Comparison of ENCODE assay signal across 24 mouse cellular contexts in genomic region chr2:103846875-103847274, GRCm38 (mm10). TPM values are rescaled to one million over a fixed set of nuclear protein-coding genes. Genes with fewer than 3 reads are reported as not detected.
DNase-seq lines count a peak whose midpoint lies in the region; ATAC-seq and TF ChIP-seq lines count a peak whose summit lies in the region.
"Had no signal": no experiment of that assay in that cellular context is flagged by ENCODE, and none has a peak within 500 bp of the region (broad histone marks: within the 10 kb centered on the region; RNA-seq: fewer than 3 reads in every experiment).

No protein-coding gene starts in this region.

- H3K4me1 ChIP-seq in liver, adult 2 months (ENCODE audit: control insufficient read depth, insufficient read depth, low read length): peaks cover 40% of the 10 kb centered on the region
- H3K4me1 ChIP-seq in liver, embryonic 12.5 days: peaks cover 5% of the 10 kb centered on the region; the same call in 1 of the 2 replicates
- H3K4me1 ChIP-seq: embryonic facial prominence, embryonic 10.5 days; embryonic facial prominence, embryonic 12.5 days; forebrain, embryonic 13.5 days; forebrain, embryonic 15.5 days had no signal

- 17% methylated on average over 1 of the region's 1 CpGs for WGBS in liver, adult 2 months
- WGBS in liver, embryonic 12.5 days (ENCODE audit: insufficient replicate concordance): 52% methylated on average over 1 of the region's 1 CpGs

- no peak overlapping the region for H3K4me3 ChIP-seq in liver, adult 2 months (ENCODE audit: insufficient read depth, low read depth, low read length)
- H3K4me3 ChIP-seq in liver, embryonic 12.5 days: no peak overlapping the region
- H3K4me3 ChIP-seq: embryonic facial prominence, embryonic 10.5 days; embryonic facial prominence, embryonic 12.5 days; forebrain, embryonic 13.5 days; forebrain, embryonic 15.5 days had no signal

- no peaks in the 10 kb centered on the region for H3K9me3 ChIP-seq in liver, embryonic 12.5 days (replicated peaks)
- H3K9me3 ChIP-seq: embryonic facial prominence, embryonic 10.5 days; embryonic facial prominence, embryonic 12.5 days; forebrain, embryonic 13.5 days; forebrain, embryonic 15.5 days; G1E had no signal

- peak overlapping the region; percentile 74 for H3K27ac ChIP-seq in liver, adult 2 months (replicated peaks; ENCODE audit: insufficient read depth, low read depth, low read length)
- H3K27ac ChIP-seq in liver, embryonic 12.5 days: no peak overlapping the region
- H3K27ac ChIP-seq: embryonic facial prominence, embryonic 10.5 days; embryonic facial prominence, embryonic 12.5 days; forebrain, embryonic 13.5 days; forebrain, embryonic 15.5 days had no signal

- no peaks in the 10 kb centered on the region for H3K27me3 ChIP-seq in liver, adult 2 months (ENCODE audit: control insufficient read depth, insufficient read depth, low read length)
- no peaks in the 10 kb centered on the region for H3K27me3 ChIP-seq in liver, embryonic 12.5 days (replicated peaks)
- H3K27me3 ChIP-seq: CH12.LX; embryonic facial prominence, embryonic 12.5 days; forebrain, embryonic 13.5 days; forebrain, embryonic 15.5 days; Patski had no signal

- H3K4me2 ChIP-seq in liver, embryonic 12.5 days: no peak overlapping the region
- H3K4me2 ChIP-seq: embryonic facial prominence, embryonic 12.5 days; forebrain, embryonic 13.5 days; forebrain, embryonic 15.5 days had no signal

- H3K9ac ChIP-seq in liver, adult 2 months (ENCODE audit: low read depth, low read length): no peak overlapping the region
- no peak overlapping the region for H3K9ac ChIP-seq in liver, embryonic 12.5 days
- H3K9ac ChIP-seq: embryonic facial prominence, embryonic 12.5 days; forebrain, embryonic 13.5 days; forebrain, embryonic 15.5 days; forebrain, postnatal 0 days had no signal

- TF ChIP-seq POLR2A in liver, adult 2 months (IDR thresholded peaks at IDR 0.05; ENCODE audit: extremely low read depth, insufficient read depth, low read length): no peak

- H3K79me2 ChIP-seq in liver, adult 2 months (ENCODE audit: control insufficient read depth, insufficient read depth, low read length): no peaks in the 10 kb centered on the region

- no peak for ATAC-seq in liver, embryonic 12.5 days
- ATAC-seq: activated CD4-positive, CD25-positive, alpha-beta regulatory T cell, adult 4 months; CD4-positive, CD25-positive, alpha-beta regulatory T cell, adult 4 months; forebrain, embryonic 13.5 days; forebrain, embryonic 15.5 days; forebrain, postnatal 0 days; Patski had no signal

- DNase-seq in adrenal gland, adult 2 months: peak; percentile 28
- no peak for DNase-seq in adrenal gland, postnatal 4 days (ENCODE audit: low spot score in 2 of 2)
- DNase-seq in liver, adult 2 months (ENCODE audit: extremely low read depth, low read depth, low spot score): peak; percentile 99
- peak; percentile 3 to 22 for DNase-seq in spleen, postnatal 4 days (ENCODE audit: low spot score in 2 of 2)
- no peak for DNase-seq in spleen, postnatal 10 days (ENCODE audit: low spot score in 2 of 2)
- DNase-seq: adrenal gland, postnatal 10 days; adrenal gland, postnatal 25 days; B cell, adult 2 months; cerebellum, adult 11-12 months; cerebellum, adult 2 months; cerebellum, adult 9-10 months; cerebellum, postnatal 10 days; cerebellum, postnatal 25 days; forebrain, postnatal 0 days had no signal

- no peaks in the 10 kb centered on the region for H3K36me3 ChIP-seq in liver, adult 2 months (ENCODE audit: control insufficient read depth, insufficient read depth, low read length)
- no peaks in the 10 kb centered on the region for H3K36me3 ChIP-seq in liver, embryonic 12.5 days
- H3K36me3 ChIP-seq: embryonic facial prominence, embryonic 10.5 days; embryonic facial prominence, embryonic 12.5 days; forebrain, embryonic 15.5 days; G1E had no signal

- no peak for TF ChIP-seq CTCF in liver, adult 2 months (IDR thresholded peaks at IDR 0.05; ENCODE audit: low read depth, low read length)

RNA-seq across cellular contexts. Expression of gene Caprin1, which starts 49.4 kb away (rescaled TPM):
- 100 to 1,000 TPM; 356 to 495 TPM for total RNA-seq in adrenal gland, adult 2 months (2021)
- 224 and 272 TPM in 2 replicates for polyA plus RNA-seq in adrenal gland, adult 2 months (2012; rRNA removed)
- total RNA-seq in adrenal gland, postnatal 4 days (2021): 100 to 1,000 TPM; 486 to 527 TPM
- total RNA-seq in liver, adult 2 months (2014; rRNA removed): 170 and 201 TPM in 2 replicates
- polyA plus RNA-seq in liver, adult 2 months (2012; rRNA removed): 90.7 and 97.3 TPM in 2 replicates
- 235 and 238 TPM in 2 replicates for polyA plus RNA-seq in liver, embryonic 12.5 days (2016; fragmentation: Nextera tagmentation; extraction: Ambion mirVana)

Comparison
In these comparisons a context has a peak if more than half of its experiments do, and no peak if none do; other contexts are left out.
1. DNase-seq: peak in adrenal gland, adult 2 months (single experiment), liver, adult 2 months (single experiment) and spleen, postnatal 4 days (2 of 2); none in adrenal gland, postnatal 4 days (0 of 2) and spleen, postnatal 10 days (0 of 2).